Mouse (Mus musculus) 3134 (cell line): ENCODE data around the gene Tldc2.

Source experiments
- DNase-seq: peaks from one replicate; pipeline ENCODE4 v3.0.0-alpha.2; 2011; ENCODE audit warnings: low spot score; ENCODE audit not compliant: insufficient read length; ENCODE audit errors: extremely low read depth

The Tldc2 gene

GRCm38 (mm10) chr2:157077641-157078058, 9.2 kb upstream of the Tldc2 start:
- DNase-seq = peak; percentile 87

- DNase-seq = peak; percentile 76
These were observed 8.6 kb upstream of the Tldc2 start for GRCm38 (mm10) chr2:157078059-157078792.

GRCm38 (mm10) chr2:157078793-157079700, 7.8 kb upstream of the Tldc2 start, which contains the start of gene Soga1:
Gene Soga1 (minus strand): TSS chr2:157079254.
- DNase-seq = no peak

- no peak for DNase-seq
These were observed 7.1 kb upstream of the Tldc2 start for GRCm38 (mm10) chr2:157079701-157080180.

GRCm38 (mm10) chr2:157081331-157081730, 5.5 kb upstream of the Tldc2 start:
- DNase-seq = no peak

- DNase-seq = no peak
These were observed 4.9 kb upstream of the Tldc2 start for GRCm38 (mm10) chr2:157081960-157082359.

GRCm38 (mm10) chr2:157084831-157085585, 1.8 kb upstream of the Tldc2 start:
- DNase-seq = no peak

GRCm38 (mm10) chr2:157087536-157088317, 872 bp downstream of the Tldc2 start:
- DNase-seq = no peak

- no peak for DNase-seq
These were observed 5.2 kb downstream of the Tldc2 start for GRCm38 (mm10) chr2:157092024-157092423.

- no peak for DNase-seq
These were observed 8.3 kb downstream of the Tldc2 start for GRCm38 (mm10) chr2:157095005-157095755.

- no peak for DNase-seq
These were observed 12.9 kb downstream of the Tldc2 start for GRCm38 (mm10) chr2:157099532-157100318.

GRCm38 (mm10) chr2:157100319-157100605, 13.4 kb downstream of the Tldc2 start:
- no peak for DNase-seq

- no peak for DNase-seq
These were observed 14.8 kb downstream of the Tldc2 start for GRCm38 (mm10) chr2:157101650-157102049.

- DNase-seq = no peak
These were observed 15.4 kb downstream of the Tldc2 start for GRCm38 (mm10) chr2:157102256-157102655.

GRCm38 (mm10) chr2:157104454-157104853, 17.6 kb downstream of the Tldc2 start:
- no peak for DNase-seq

- no peak for DNase-seq
These were observed 21.4 kb downstream of the Tldc2 start for GRCm38 (mm10) chr2:157108236-157108635.

- no peak for DNase-seq
These were observed 30.1 kb downstream of the Tldc2 start for GRCm38 (mm10) chr2:157116964-157117363.

- no peak for DNase-seq
These were observed 31.7 kb downstream of the Tldc2 start for GRCm38 (mm10) chr2:157118556-157118955.

- DNase-seq = no peak
These were observed 32.2 kb downstream of the Tldc2 start for GRCm38 (mm10) chr2:157119075-157119474.
